Mouse (Mus musculus) CH12.LX (cell line): ENCODE results near the gene Iqca. TPM values are rescaled to one million over a fixed set of nuclear protein-coding genes. Genes with fewer than 3 reads are reported as not detected.

Experiments used
- DNase-seq: peaks from one replicate; pipeline ENCODE4 v3.0.0-alpha.2; 2013; ENCODE audit errors: extremely low read depth
- H3K27ac ChIP-seq: 2 replicates; pipeline ENCODE4 v1.5.1; 2012; ENCODE audit warnings: low read depth, mild to moderate bottlenecking, control low read depth, moderate library complexity; ENCODE audit not compliant: insufficient read depth
- H3K27me3 ChIP-seq: replicated peaks from 2 replicates; pipeline ENCODE3; 2012; ENCODE audit warnings: inconsistent platforms
- H3K36me3 ChIP-seq, 2 experiments: replicated peaks in 1 of 2; 2 replicates each; pipeline versions ENCODE3 to v1.6.1; 2012; ENCODE audit warnings: inconsistent platforms in 1 of 2, low read length in 1 of 2, mild to moderate bottlenecking in 1 of 2, mixed read lengths in 1 of 2, moderate library complexity in 1 of 2; ENCODE audit not compliant: control insufficient read depth in 1 of 2, insufficient read depth in 1 of 2
- H3K4me1 ChIP-seq, 2 experiments: 2 replicates each; pipeline ENCODE4 v1.6.1; 2012; ENCODE audit warnings: inconsistent platforms in 1 of 2, moderate library complexity in 1 of 2; ENCODE audit not compliant: insufficient read depth in 2 of 2, control insufficient read depth in 1 of 2
- H3K4me2 ChIP-seq: 2 replicates; pipeline ENCODE4 v1.6.1; 2012; ENCODE audit warnings: low read depth, mild to moderate bottlenecking, control low read depth; ENCODE audit not compliant: poor library complexity, insufficient read depth, severe bottlenecking
- H3K4me3 ChIP-seq, 3 experiments: fragments of 150-350 bp in 1 of 3; sonication (generic) in 1 of 3; replicated peaks in 1 of 3; 2 replicates each; pipeline versions ENCODE3 to v1.5.1; 2011 to 2012; ENCODE audit warnings: low read depth in 2 of 3, low read length in 2 of 3, mild to moderate bottlenecking in 2 of 3, moderate library complexity in 2 of 3, control low read depth in 1 of 3, improper control_type of control experiment in 1 of 3, inconsistent platforms in 1 of 3, mixed read lengths in 1 of 3; ENCODE audit not compliant: poor library complexity in 1 of 3
- H3K79me2 ChIP-seq: replicated peaks from 2 replicates; pipeline ENCODE4 v1.6.1; 2012; ENCODE audit warnings: mild to moderate bottlenecking, moderate library complexity; ENCODE audit not compliant: control insufficient read depth, poor library complexity, insufficient read depth, severe bottlenecking; ENCODE audit errors: extremely low read depth
- H3K9ac ChIP-seq: 2 replicates; pipeline ENCODE4 v1.6.1; 2012; ENCODE audit warnings: low read depth, mild to moderate bottlenecking, control low read depth, moderate library complexity; ENCODE audit not compliant: insufficient read depth
- H3K9me3 ChIP-seq: replicated peaks from 2 replicates; pipeline ENCODE3; 2012; ENCODE audit warnings: low read length, inconsistent platforms, mixed read lengths
- BHLHE40 ChIP-seq: IDR thresholded peaks from 2 replicates; pipeline ENCODE4 v1.6.1; 2011; ENCODE audit warnings: mild to moderate bottlenecking, low read depth, low read length, improper control_type of control experiment
- CHD1 ChIP-seq: IDR thresholded peaks from 2 replicates; pipeline ENCODE4 v1.6.1; 2012; ENCODE audit warnings: low read depth, low read length, improper control_type of control experiment, inconsistent platforms
- CTCF ChIP-seq, 2 experiments: IDR thresholded peaks in 1 of 2; conservative IDR thresholded peaks in 1 of 2; 2 replicates each; pipeline ENCODE4 v1.5.1; 2011 to 2012; ENCODE audit warnings: low read depth in 2 of 2, low read length in 2 of 2, improper control_type of control experiment in 1 of 2, inconsistent platforms in 1 of 2, mild to moderate bottlenecking in 1 of 2, moderate library complexity in 1 of 2
- E2F4 ChIP-seq: IDR thresholded peaks from 2 replicates; pipeline ENCODE4 v1.6.1; 2011; ENCODE audit warnings: low read depth, low read length, improper control_type of control experiment; ENCODE audit not compliant: insufficient replicate concordance
- ELF1 ChIP-seq: IDR thresholded peaks from 2 replicates; pipeline ENCODE4 v1.6.1; 2014; ENCODE audit warnings: low read depth, mild to moderate bottlenecking, inconsistent platforms, low read length, improper control_type of control experiment
- EP300 ChIP-seq: IDR thresholded peaks from 2 replicates; pipeline ENCODE4 v1.6.1; 2011; ENCODE audit warnings: low read length, improper control_type of control experiment
- ETS1 ChIP-seq: conservative IDR thresholded peaks from 2 replicates; pipeline ENCODE4 v1.6.1; 2012; ENCODE audit warnings: low read depth, mild to moderate bottlenecking, inconsistent platforms, low read length, improper control_type of control experiment, moderate library complexity
- HCFC1 ChIP-seq: IDR thresholded peaks from 2 replicates; pipeline ENCODE4 v1.6.1; 2012; ENCODE audit warnings: low read depth, mild to moderate bottlenecking, inconsistent platforms, low read length, improper control_type of control experiment
- IRF4 ChIP-seq: IDR thresholded peaks from 2 replicates; pipeline ENCODE4 v1.6.1; 2014; ENCODE audit warnings: low read depth, mild to moderate bottlenecking, inconsistent platforms, low read length, improper control_type of control experiment
- JUND ChIP-seq: conservative IDR thresholded peaks from 2 replicates; pipeline ENCODE4 v1.6.1; 2011; ENCODE audit warnings: low read depth, low read length, improper control_type of control experiment
- KAT2A ChIP-seq: IDR thresholded peaks from 2 replicates; pipeline ENCODE4 v1.6.1; 2012; ENCODE audit warnings: low read length, improper control_type of control experiment, inconsistent platforms; ENCODE audit not compliant: insufficient replicate concordance
- MYC ChIP-seq: IDR thresholded peaks from 2 replicates; pipeline ENCODE4 v1.6.1; 2011; ENCODE audit warnings: low read depth, mild to moderate bottlenecking, improper control_type of control experiment, low read length
- NRF1 ChIP-seq: IDR thresholded peaks from 2 replicates; pipeline ENCODE4 v1.6.1; 2014; ENCODE audit warnings: low read depth, mild to moderate bottlenecking, inconsistent platforms, low read length, improper control_type of control experiment, moderate library complexity
- POLR2A ChIP-seq: IDR thresholded peaks from 2 replicates; pipeline ENCODE4 v1.6.1; 2011; ENCODE audit warnings: low read depth, mild to moderate bottlenecking, improper control_type of control experiment, low read length
- RCOR1 ChIP-seq: conservative IDR thresholded peaks from 2 replicates; pipeline ENCODE4 v1.6.1; 2012; ENCODE audit warnings: low read depth, mild to moderate bottlenecking, inconsistent platforms, low read length, improper control_type of control experiment
- SIN3A ChIP-seq: IDR thresholded peaks from 2 replicates; pipeline ENCODE4 v1.6.1; 2012; ENCODE audit warnings: low read length, improper control_type of control experiment, inconsistent platforms
- UBTF ChIP-seq: IDR thresholded peaks from 2 replicates; pipeline ENCODE4 v1.6.1; 2012; ENCODE audit warnings: low read depth, mild to moderate bottlenecking, inconsistent platforms, low read length, improper control_type of control experiment, moderate library complexity
- USF1 ChIP-seq: IDR thresholded peaks from 2 replicates; pipeline ENCODE4 v1.6.1; 2014; ENCODE audit warnings: low read depth, mild to moderate bottlenecking, inconsistent platforms, low read length, improper control_type of control experiment
- USF2 ChIP-seq: conservative IDR thresholded peaks from 2 replicates; pipeline ENCODE4 v1.6.1; 2011; ENCODE audit warnings: low read depth, low read length, improper control_type of control experiment
- ZKSCAN1 ChIP-seq: IDR thresholded peaks from 2 replicates; pipeline ENCODE4 v1.6.1; 2012; ENCODE audit warnings: low read depth, inconsistent platforms, low read length, improper control_type of control experiment, borderline replicate concordance
- ZNF384 ChIP-seq: IDR thresholded peaks from 2 replicates; pipeline ENCODE4 v1.6.1; 2012; ENCODE audit warnings: low read depth, low read length, improper control_type of control experiment, inconsistent platforms
- dilution Hi-C: fragments of 300-500 bp; cut with MboI; formaldehyde crosslinking; loops from 2 replicates; pipeline ENCODE4 v1.14.3; 2020; ENCODE audit warnings: low sequenced_read_pairs; ENCODE audit not compliant: extremely low pct_unique_long_range_greater_than_20kb, extremely low pct_ligation_motif_present
- in situ Hi-C: fragments of 300-500 bp; cut with MboI; formaldehyde crosslinking; loops from 3 replicates; pipeline ENCODE4 v1.14.3; 2019; ENCODE audit warnings: low sequenced_read_pairs, low pct_ligation_motif_present, low pct_unique_long_range_greater_than_20kb, mixed read lengths
- polyA plus RNA-seq: library from polyadenylated mRNA; unstranded; fragments of >175 nt; gene quantifications from 2 replicates; pipeline ENCODE4 v1.2.1, GENCODE M21; 2012; ENCODE audit warnings: low read depth; ENCODE audit not compliant: insufficient read length
- total RNA-seq, 2 experiments: library from RNA; depleted of rRNA; stranded (reverse); fragments of 300-350 nt in 1 of 2; fragments of >200 nt in 1 of 2; gene quantifications; 2 replicates each; pipeline ENCODE4 v1.2.3; 2012 to 2014

Iqca gene
- total and polyA plus RNA-seq, 3 experiments, result 0.19 TPM; not detected in 2

- Histone ChIP-seq H3K9me3 (peaks cover 2% of the 10 kb centered on the region), H3K4me1 (peaks cover 18 to 64% of the 10 kb centered on the region in 2 experiments), H3K27ac (no peak overlapping the region), H3K4me3 (no peak overlapping the region), H3K4me2 (no peak overlapping the region), H3K27me3 (no peaks in the 10 kb centered on the region), H3K79me2 (no peaks in the 10 kb centered on the region), H3K36me3 (no peaks in the 10 kb centered on the region), H3K9ac (no peak overlapping the region)
- dilution Hi-C loops, result no loop called here
- TF ChIP-seq EP300 (0 out of 2 replicates have a peak, but pooled peaks have one; percentile 16), HCFC1 (no peak), BHLHE40 (0 out of 2 replicates have a peak, but pooled peaks have one; percentile 23), ELF1 (no peak), IRF4 (peak; percentile 2; the same call in 1 of the 2 replicates)
- no peak for DNase-seq
- in situ Hi-C loops, result no loop called here
These were observed 33.0 kb upstream of the Iqca start for GRCm38 (mm10) chr1:90186173-90186572.

DNA sequence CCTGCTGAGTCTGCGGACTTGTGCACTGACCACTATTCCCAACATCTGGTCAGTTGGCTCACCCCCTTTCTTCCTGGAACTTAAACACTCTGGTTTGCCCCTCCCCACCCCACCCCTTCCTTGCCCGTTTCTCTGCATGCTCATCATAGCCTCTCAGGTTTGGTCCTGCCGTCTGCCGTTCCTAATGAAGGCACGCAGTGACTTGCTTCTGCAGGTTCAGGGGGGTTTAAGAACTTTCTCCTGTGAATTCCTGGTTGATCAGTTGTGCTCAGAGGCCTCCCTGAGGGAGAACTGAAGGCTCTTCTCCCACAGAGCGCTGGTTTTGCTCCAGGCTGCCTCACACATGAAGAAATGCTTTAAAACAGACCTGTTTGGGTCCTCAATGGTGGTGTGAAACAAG, 30.4 kb upstream of the Iqca start:
- no peak overlapping the region for H3K4me3 ChIP-seq
- H3K4me1 ChIP-seq, result peaks cover 26 to 68% of the 10 kb centered on the region in 2 experiments
- no peaks in the 10 kb centered on the region for H3K79me2 ChIP-seq
- H3K4me2 ChIP-seq, result no peak overlapping the region
- no peak overlapping the region for H3K9ac ChIP-seq
- no peaks in the 10 kb centered on the region for H3K36me3 ChIP-seq
- TF ChIP-seq USF2, result no peak
- TF ChIP-seq NRF1, result no peak
- no peak for TF ChIP-seq KAT2A
- no peak for TF ChIP-seq JUND
- TF ChIP-seq EP300, result no peak
- TF ChIP-seq USF1, result no peak
- no peak for TF ChIP-seq CTCF (conservative IDR thresholded peaks at IDR 0.05 in 1 of 2, IDR thresholded peaks at IDR 0.05 in 1 of 2; ENCODE audit: low read depth in 2 of 2, low read length in 2 of 2)
- no peak for TF ChIP-seq HCFC1
- no peak for TF ChIP-seq UBTF
- no peak for TF ChIP-seq ETS1
- in situ Hi-C loops (no loop called here), dilution Hi-C loops (no loop called here)
- peaks cover 2% of the 10 kb centered on the region for H3K9me3 ChIP-seq
- DNase-seq, result no peak
- H3K27ac ChIP-seq, result no peak overlapping the region
- no peaks in the 10 kb centered on the region for H3K27me3 ChIP-seq

DNA sequence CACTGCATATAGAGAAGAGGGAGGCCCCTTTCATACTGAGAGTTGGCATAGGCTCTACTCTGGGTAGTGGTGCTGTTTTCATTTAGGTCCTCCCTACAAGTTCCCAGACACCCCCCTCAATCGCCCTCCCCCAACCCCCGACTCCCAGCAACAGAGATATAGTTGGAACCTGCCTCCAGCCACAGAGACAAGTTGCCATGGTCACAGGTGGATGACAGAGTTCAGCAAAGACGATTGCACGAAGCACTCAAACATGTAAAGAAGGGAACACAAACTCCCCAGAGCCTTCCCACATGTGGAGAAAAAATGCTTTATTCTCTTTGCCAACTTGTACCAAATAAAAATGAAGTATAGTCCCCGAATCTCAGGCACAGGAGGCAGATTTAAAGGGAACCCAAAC, 29.3 kb upstream of the Iqca start:
- dilution Hi-C loops (no loop called here), in situ Hi-C loops (no loop called here)
- no peaks in the 10 kb centered on the region for H3K79me2 ChIP-seq
- no peak overlapping the region for H3K27ac ChIP-seq
- H3K4me3 ChIP-seq, result no peak overlapping the region
- peaks cover 2% of the 10 kb centered on the region for H3K9me3 ChIP-seq
- DNase-seq, result peak; percentile 57
- no peak overlapping the region for H3K4me2 ChIP-seq
- peaks cover 26 to 78% of the 10 kb centered on the region in 2 experiments for H3K4me1 ChIP-seq
- no peaks in the 10 kb centered on the region for H3K36me3 ChIP-seq
- TF ChIP-seq E2F4 (no peak), JUND (no peak), MYC (no peak), RCOR1 (no peak), SIN3A (no peak), CHD1 (no peak), HCFC1 (no peak), ELF1 (no peak), ZNF384 (no peak), CTCF (conservative IDR thresholded peaks at IDR 0.05 in 1 of 2, IDR thresholded peaks at IDR 0.05 in 1 of 2; ENCODE audit: low read depth in 2 of 2, low read length in 2 of 2) (no peak), USF1 (no peak), USF2 (no peak), ZKSCAN1 (no peak), POLR2A (no peak)
- H3K9ac ChIP-seq, result no peak overlapping the region
- no peaks in the 10 kb centered on the region for H3K27me3 ChIP-seq
